Mouse (Mus musculus): ENCODE data around the gene Atg9b.

Gene Atg9b

DNA sequence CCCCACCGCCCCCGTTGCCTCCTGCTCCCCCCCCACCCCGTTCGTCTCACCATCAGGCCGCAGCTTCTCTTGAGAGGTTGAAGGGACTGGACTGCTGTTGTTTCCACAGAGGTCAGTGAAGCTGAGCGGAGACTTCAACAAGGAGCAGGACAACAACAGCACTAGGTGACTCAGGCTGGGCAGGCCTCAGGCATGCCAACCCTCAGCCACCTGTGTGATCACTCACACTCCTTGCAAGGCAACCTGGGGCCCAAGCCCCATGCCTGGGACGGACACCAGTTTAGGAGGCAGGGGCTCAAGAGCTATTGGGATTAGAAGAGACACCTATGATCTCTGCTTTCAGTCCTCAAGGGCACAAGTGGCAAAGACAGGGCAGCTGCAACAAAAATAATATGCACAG is at the start of gene Atg9b:
Gene Atg9b (minus strand): TSS at position 280 of the 400 bp plus-strand sequence.
- DNase-seq (ENCODE audit: low spot score in 2 of 2), result no peak

DNA sequence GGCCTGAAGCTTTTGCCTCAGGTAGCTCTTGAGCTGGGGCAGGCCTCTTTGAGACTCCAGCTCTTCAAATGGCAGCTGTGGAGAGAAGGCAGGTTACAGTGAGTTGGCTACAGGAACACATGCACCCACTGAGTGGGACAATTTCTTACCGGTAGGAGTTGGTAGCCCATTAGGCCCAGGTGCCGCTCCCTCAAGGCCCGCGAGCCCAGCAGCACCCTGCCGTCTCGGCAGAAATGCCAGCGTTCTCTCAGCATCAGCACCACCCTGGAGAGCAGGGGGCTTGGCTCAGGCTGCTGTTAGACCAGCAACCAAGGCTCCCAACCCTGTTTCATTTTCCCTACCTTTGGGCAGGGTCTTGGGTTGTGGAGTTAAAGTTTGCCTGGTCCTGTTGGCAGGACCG is 49.2 kb upstream of the Atg9b start:
- no peak for DNase-seq (ENCODE audit: low spot score in 2 of 2)

DNA sequence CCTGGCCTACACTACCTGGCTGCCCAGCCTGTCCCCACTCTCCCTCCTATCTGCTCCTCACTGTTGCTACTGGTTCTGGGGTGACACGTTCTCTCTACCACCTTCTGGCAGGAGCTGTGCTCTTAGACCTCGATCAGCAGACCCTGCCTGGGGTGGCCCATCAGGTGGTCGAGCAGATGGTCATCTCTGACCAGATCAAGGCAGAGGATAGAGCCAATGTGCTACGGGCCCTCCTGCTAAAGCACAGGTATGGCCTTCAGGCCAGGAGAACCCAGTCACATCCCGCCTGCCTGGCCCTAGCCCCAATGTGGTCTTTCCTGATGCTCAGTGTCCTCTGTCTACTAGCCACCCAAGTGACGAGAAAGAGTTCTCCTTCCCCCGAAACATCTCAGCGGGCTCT is 42.0 kb upstream of the Atg9b start:
- no peak for DNase-seq (ENCODE audit: low spot score in 2 of 2)

DNA sequence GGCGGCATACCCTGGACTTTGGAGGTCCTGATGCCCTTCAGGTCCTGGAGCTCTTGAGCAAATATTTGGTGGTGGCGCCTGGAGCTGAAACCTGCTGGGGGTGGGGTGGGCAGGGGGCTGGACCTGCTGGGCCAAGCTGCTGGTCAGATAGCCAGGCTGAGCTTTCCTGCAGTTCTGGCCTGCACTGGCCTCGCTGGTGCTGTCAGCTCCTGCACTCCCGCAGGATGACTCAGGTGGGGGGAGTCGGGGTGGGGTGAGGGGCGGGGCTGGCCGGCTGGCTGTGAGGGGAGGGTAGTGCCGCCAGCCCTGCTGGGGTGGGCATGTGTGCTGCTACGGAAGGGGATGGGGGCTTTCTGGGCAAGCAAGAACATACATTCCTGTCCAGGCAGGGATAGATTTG is 36.7 kb upstream of the Atg9b start:
- DNase-seq (ENCODE audit: low spot score in 2 of 2), result no peak

DNA sequence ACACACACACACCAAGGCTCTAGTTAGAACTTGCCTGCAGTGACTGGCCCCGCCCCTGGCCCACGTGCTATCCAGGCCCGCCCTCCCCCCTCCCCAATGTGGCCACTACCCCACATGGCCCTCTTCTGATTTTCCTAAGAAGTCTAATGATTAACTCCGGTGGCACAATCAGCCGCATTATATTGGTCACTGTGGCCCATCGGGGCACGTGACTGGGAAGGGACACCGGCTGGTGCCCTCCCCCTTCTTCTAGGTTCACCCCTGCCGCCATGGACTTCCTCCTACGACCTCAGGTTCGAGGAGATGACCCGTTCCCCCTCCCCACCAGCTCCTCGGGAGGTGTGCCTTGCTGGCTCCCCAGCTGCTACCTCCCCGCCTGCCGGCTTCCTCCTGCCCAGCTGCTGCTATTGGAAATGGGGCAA is 36.0 kb upstream of the Atg9b start:
- no peak for DNase-seq (ENCODE audit: low spot score in 2 of 2)

DNA sequence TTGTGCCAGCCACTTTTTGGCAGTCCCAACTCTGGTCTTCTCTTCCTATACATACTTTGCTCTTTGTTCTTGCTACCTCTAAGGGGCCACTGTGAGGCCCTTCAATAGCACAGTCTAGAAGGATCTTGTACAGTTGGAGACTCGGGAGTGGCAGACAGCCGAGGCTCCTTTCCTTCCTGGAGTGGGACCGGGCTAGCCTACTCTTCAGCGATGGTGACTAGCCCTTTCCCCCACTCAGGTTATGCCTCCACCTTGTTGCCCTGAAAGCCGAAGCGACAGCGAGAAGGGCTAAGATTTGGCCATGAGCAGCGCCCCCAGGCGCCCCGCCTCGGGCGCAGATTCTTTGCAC is 35.3 kb upstream of the Atg9b start:
- no peak for DNase-seq (ENCODE audit: low spot score in 2 of 2)

DNA sequence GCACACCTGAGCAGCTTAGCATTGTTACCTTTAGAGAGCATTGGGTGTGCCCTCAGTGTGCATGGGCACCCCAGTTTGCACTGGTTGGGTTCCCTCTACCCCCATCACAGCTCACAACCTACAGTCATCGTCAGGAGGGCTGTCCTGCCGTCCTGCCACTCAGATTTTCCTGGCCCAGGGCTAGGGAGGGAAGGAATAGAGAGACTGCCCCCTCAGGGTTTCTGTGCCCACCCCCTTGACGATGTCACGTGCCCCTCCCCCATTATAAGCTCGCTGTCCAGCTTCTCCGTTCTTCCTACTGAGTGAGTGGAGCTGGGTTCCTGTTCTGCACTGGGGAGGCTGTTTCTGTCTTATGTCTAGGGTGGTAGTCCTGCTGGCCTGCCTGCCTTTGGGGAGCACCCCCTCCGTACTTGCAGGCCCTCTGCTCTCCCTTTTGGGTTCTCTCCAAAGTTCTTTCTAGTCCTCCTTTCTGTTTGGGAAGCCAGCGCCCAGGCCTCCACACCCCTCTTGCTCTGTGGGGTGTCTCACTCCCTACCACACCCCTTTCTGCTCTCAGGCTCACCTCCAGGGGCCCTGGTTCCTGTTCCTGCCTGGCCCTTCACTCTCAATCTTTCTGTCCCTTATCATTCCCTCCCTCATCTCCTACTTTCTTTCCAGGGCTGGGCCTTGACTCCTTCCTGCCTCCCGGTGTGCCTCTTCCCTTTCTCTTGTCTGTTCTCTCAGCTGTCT is 34.8 kb upstream of the Atg9b start:
- no peak for DNase-seq (ENCODE audit: low spot score in 2 of 2)

DNA sequence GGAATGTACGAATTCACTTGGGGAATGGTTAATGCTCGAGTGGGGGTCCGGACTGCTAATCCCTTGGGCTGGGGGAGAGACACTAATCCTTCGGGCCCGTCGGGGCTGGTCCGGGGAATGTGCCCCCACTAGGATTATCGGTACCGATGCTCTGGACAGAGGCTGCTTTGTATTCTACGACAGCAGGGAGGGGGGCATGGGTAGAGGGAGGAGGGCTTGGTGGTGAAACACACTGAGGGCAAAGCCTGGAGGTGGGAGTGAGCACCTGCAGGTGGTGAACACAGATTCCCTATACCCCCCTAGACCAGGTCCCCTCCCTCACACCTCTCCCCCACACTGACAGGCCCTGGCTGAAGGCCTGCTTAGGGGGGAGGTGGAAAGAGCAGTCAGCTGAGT is 34.1 kb upstream of the Atg9b start:
- peak in 1 of 2 experiments; percentile 42 for DNase-seq (ENCODE audit: low spot score in 2 of 2)

DNA sequence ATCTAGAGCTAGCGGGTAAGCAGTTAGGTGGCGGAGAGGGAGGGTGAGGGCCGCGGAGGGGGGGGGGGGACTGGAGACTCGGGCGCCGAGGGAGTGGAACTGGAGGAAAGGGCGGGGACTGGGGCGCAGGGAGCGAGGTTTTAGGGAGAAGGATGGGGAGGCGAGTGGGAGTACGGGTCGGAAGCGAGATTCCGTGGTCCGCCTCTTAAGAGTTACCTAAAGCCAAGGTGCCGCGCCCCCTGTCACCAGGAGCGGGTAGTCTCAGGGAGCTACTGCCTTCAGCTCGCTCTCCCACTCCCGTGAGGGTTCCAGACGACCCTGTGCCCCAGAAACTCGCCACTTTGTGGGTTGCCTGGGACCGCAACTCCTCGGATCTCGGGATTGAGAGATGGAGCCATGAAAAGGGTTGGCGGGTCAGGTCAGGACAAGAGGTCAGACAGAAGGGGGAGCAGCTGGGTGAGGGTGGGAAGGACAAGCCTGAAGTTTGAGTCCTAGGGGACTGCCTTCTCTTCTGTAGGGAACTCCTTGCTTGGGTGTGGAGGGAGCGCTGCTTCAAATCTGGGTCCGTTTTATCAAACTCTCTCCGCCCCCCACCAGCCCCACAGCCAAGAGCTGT is 33.6 kb upstream of the Atg9b start:
- DNase-seq (ENCODE audit: low spot score in 2 of 2), result peak; percentile 68 to 74

DNA sequence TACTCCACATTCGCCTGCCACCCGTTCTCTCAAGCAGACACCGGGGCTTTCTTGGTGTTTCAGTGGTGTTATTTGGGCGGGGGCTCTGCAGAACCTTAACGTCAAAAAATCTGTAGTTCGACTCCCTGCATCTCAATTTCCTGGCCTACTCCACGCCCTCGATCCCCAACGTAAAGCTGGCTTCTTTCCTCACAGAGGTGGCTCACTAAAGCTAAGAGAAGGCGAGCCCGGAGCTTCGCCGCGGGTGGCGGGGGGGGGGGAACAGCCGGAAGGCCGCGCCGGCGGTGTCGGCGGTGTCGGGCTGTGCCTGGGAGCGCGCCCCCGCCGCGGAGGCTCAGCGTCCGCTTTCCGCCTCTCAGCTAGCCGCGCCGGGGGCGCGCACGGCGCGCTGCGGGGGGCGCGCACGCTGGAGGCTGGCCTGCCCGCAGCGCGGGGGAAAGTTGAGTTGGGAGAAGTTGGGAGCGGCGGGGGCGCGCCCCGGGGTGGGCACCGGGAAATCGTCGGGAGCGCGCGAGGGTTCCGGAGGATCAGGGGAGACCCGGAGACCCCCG is 33.0 kb upstream of the Atg9b start:
- DNase-seq (ENCODE audit: low spot score in 2 of 2), result peak; percentile 80 to 87

DNA sequence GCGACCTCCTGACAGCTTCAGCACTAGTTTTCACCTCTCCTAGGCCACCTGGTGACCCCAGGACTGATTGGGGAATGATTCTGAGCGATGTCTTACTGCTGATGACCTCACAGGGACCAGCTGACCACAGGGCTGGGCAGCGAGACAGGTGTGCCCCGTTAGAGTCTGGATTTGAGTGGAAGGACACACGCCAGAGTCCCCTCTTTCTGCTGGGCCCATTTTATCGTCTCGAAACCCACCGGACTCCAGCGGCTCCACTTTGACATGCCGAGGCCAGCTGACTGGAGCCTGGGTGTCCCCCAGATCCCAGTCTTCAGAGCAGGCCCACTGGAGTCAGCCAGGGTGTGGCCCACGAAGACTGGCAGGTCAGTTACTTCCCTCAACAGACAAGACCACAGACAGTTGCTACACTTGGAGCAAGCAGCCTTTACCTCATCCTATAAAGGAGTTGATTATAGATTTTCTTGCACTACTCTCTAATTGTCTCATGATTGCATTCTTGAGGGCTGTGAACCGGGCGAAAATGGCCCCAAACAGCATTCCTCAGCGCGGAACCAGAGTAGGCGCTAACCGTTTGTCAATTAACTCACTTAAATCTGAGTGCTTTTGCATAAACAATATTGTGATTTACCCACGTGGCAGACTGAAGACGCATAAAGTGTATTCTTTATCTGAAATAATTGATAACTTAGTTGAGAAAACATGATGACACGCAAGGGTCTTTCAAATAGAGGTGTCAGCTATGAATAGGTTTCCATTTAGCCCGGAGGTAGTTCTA is 32.2 kb upstream of the Atg9b start:
- no peak for DNase-seq (ENCODE audit: low spot score in 2 of 2)

DNA sequence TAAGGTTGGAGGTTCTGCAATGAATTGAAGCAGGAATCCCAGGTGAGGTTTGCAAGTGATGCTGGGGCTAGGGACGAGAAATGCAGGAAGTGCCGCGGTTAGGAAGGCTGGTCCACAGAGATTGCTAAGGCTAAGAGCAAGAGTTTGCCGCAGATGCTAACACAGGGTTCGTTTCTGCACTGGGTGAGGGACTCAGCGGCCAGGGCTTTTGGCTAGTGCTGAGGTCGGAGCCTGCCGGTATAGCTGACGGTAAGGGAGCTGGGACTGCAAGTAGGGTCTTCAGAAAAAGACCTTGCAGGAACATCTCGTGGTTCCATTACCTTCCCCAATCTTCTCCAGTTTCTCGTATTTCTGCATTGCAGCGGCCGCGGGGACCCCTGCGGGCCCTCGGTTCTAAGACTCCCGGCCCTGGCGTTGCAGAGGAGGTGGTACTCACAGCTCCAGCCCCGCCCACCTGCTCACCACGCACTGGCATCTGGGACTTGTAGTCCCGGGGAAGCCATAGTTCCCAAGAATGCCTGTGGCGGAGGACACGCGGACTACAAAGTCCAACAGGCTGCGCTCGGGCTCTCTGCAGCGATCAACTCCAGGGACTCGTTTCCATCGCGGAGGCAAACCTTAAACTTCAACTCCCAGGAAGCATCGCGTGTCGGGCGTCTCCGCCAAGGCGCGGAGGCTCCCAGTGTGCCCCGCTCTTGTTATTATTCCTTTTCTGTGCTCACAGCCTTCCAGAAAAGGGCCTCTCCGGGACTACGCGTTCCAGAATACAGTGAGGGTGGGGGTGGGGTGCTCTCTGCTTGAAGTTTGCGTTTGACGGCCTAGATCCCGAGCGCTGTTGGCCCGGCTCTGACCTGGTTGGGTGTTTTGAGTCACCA is 31.4 kb upstream of the Atg9b start, which contains the start of the genes Cdk5 and Slc4a2:
Gene Cdk5 (minus strand): TSS at position 402 of the 875 bp plus-strand sequence.
Gene Slc4a2 (plus strand): TSS at position 709 of the 875 bp plus-strand sequence.
- peak; percentile 95 to 97 for DNase-seq (ENCODE audit: low spot score in 2 of 2)

DNA sequence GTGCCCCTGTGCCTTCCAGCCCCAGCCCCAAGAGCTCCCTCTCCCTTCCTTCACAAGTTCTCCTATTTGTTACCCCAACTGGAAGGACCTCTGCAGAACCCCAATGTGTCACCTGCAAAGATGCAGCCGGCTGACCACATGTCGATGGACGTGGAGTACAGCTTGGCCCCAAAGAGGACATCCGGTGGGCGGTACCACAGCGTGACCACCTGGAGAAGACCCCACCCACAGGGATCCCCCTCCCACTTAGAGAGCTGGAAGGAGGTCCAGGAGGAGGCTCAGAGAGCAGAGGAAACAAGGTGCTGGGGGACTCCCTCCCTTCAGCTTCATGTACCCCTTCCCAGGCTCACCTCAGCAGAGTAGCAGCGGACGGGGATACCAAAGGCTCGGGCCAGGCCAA is 28.4 kb upstream of the Atg9b start:
- no peak for DNase-seq (ENCODE audit: low spot score in 2 of 2)

DNA sequence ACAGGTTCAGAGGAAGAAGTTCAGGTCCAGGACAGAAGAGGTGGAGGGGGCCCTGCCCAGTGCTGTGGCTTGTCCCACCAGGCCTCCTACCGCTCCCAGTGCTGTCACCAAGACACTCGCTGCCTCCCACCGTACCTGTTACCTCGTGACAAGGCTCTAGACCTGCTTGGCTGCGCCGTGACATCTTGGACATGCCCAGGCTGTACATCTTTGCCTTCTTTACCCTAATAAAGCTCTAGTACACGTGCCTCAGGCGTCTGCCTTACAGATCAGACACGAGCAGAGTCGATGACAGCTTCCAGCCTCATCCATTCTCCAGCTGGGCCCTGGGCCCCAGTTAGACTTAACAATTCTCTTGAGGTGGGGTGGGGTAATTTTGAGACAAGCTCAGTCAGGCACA is 25.6 kb upstream of the Atg9b start:
- DNase-seq (ENCODE audit: low spot score in 2 of 2), result no peak

DNA sequence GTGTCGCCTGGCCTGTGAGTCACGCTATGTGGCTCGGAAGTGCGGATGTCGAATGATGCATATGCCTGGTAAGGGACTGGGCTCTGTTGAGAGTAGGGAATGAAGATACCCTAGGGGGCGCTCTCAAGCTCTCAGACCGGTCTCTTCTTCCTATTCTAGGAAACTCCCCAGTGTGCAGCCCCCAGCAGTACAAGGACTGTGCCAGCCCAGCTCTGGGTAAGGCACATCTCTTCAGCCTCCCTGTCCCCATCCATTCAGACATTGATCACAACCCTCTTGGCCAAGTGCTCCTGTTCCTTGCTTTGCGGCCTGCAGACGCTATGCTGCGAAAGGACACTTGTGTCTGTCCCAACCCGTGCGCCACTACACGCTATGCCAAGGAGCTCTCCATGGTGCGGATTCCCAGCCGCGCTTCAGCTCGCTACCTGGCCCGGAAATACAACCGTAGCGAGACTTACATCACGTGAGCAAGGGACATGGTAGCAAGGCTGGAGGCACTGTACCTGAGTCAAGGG is 24.3 kb upstream of the Atg9b start:
- peak; percentile 52 to 83 for DNase-seq (ENCODE audit: low spot score in 2 of 2)

DNA sequence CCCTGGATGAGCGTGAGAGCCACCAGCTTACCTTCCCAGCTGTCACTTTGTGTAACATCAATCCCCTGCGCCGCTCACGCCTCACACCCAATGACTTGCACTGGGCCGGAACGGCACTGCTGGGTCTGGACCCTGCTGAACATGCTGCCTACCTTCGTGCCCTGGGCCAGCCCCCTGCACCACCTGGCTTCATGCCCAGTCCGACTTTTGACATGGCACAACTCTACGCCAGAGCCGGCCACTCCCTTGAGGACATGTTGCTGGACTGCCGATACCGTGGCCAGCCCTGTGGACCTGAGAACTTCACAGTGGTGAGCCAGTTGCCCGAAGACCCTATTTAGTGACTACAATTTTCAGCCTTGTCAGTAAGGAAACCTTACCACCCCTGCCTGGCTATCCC is 22.0 kb upstream of the Atg9b start:
- DNase-seq (ENCODE audit: low spot score in 2 of 2), result no peak

DNA sequence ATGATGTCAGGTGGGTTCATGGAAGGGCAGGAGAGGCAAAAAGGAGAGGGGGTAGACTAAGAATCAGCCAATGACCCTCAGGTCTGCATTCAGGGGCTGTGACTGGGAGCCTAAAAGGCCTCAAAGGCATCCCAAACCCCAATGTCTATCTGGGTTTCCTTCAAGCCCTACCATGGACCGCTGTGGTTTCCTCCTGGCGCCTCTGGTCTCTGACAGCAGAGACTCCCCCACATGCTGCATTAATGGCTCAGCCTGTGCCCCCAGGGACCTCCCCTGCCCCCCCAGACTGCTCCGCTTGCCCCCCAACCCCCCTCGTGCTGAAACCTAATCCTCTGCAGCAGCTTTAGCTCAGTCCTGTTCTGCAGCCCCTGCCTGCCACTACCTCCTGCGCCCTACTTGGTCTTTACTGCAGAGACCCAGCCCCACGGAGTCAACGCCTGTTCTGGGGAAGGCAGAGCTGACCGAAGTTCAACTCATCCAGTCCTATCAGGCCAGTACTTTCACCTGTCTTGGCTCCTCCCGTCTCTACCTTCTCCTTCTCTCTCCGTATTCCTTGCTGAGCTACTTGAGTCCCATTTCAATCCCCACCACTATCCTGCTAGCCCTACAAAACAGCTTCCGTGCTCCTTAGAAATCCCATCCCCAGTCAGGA is 21.2 kb upstream of the Atg9b start, which contains the start of gene Asic3:
Gene Asic3 (plus strand): TSS at position 351 of the 652 bp plus-strand sequence.
- no peak for DNase-seq (ENCODE audit: low spot score in 2 of 2)

DNA sequence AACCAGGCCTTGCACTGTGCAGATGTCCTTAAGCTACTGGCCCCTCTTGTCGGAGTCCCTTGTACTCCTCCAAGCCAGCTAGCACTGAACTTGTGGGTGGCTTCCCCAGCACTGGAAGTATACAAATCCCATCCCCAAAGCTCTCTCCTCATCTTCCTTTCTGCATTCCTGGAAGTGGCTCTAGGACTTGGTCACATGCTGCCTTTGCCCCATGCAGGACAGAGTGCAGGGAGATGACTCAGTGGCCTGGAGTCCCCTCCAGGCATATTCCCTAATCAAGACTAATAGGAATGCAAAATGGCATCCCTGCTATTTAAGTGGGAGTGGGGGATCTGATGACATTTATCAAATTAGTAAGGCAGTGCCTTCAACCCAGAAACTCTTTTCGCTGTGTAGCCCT is 20.1 kb upstream of the Atg9b start:
- DNase-seq (ENCODE audit: low spot score in 2 of 2), result no peak

DNA sequence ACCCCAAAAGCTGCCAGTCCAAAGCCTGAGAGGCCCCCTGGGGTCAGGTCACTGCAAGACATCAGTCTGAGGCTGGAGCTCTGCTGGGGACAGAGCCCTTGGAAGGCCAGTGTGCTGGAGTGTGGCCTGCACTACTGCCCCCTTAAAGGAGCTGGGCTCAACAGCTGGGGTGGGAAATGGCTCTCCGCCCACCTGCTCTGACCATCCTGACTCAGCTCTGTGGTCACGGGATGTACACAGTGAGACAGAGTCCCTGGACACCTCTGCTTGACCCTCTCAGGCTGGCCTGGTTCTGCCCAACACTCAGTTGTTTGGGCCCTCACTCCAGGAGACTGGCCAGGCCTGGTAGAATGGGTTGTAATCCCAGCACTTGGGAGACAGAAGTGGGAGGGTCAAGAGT is 17.5 kb upstream of the Atg9b start:
- DNase-seq (ENCODE audit: low spot score in 2 of 2), result no peak

DNA sequence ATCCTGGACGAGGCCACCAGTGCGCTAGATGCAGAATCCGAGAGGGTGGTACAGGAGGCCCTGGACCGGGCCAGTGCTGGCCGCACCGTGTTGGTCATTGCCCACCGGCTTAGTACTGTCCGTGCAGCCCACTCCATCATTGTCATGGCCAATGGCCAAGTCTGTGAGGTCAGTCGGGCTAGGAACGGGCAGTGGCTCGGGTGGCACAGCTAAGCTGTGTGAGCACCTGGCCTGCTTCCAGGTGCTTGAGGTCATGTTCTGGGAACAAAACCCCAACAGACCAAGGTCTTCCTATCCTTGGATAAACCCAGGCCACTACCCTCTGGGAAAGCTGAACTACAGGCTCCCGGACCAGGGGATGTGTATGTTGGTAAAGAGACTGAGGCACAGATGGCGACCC is 16.7 kb upstream of the Atg9b start:
- DNase-seq (ENCODE audit: low spot score in 2 of 2), result no peak

All from thymus, postnatal 10 days (tissue).